Mouse (Mus musculus) stomach, postnatal 0 days (tissue): ENCODE data around the gene Wbp2. TPM values are rescaled to one million over a fixed set of nuclear protein-coding genes. Genes with fewer than 3 reads are reported as not detected.

Experiments used
- ATAC-seq: fragments of 200-750 bp; cut with Nextera tagmentation; 2 replicates; pipeline ENCODE4 v1.8.0; 2017; ENCODE audit not compliant: low FRiP score, low TSS enrichment
- DNase-seq: peaks from one replicate; pipeline ENCODE4 v3.0.0-alpha.2; 2016; ENCODE audit warnings: low spot score
- H3K27ac ChIP-seq: fragments of 300-500 bp; sonication (generic); replicated peaks from 2 replicates; pipeline ENCODE4 v1.5.1; 2014; ENCODE audit warnings: mild to moderate bottlenecking, control low read depth
- H3K27me3 ChIP-seq: fragments of 300-500 bp; sonication (generic); 2 replicates; pipeline ENCODE4 v1.6.1; 2014; ENCODE audit warnings: low read length; ENCODE audit not compliant: control insufficient read depth, insufficient read depth
- H3K36me3 ChIP-seq: fragments of 300-500 bp; sonication (generic); 2 replicates; pipeline ENCODE4 v1.6.1; 2014; ENCODE audit warnings: low read length, mixed read lengths; ENCODE audit not compliant: control insufficient read depth, insufficient read depth
- H3K4me1 ChIP-seq: fragments of 300-500 bp; sonication (generic); replicated peaks from 2 replicates; pipeline ENCODE4 v1.6.1; 2014; ENCODE audit warnings: antibody characterized with exemption; ENCODE audit not compliant: control insufficient read depth, insufficient read depth
- H3K4me2 ChIP-seq: fragments of 300-500 bp; sonication (generic); replicated peaks from 2 replicates; pipeline ENCODE4 v1.6.1; 2014; ENCODE audit warnings: low read depth, mild to moderate bottlenecking, control low read depth, moderate library complexity
- H3K4me3 ChIP-seq: fragments of 300-500 bp; sonication (generic); 2 replicates; pipeline ENCODE4 v1.5.1; 2014; ENCODE audit warnings: low read depth, low read length, control low read depth
- H3K9ac ChIP-seq: fragments of 300-500 bp; sonication (generic); 2 replicates; pipeline ENCODE4 v1.6.1; 2014; ENCODE audit warnings: mild to moderate bottlenecking, low read length, control low read depth, mixed read lengths
- H3K9me3 ChIP-seq: fragments of 300-500 bp; sonication (generic); 2 replicates; pipeline ENCODE4 v1.6.1; 2016; ENCODE audit warnings: low read length; ENCODE audit not compliant: control insufficient read depth
- CTCF ChIP-seq: IDR thresholded peaks from 2 replicates; pipeline ENCODE4 v1.5.1; 2016; ENCODE audit warnings: antibody characterized with exemption, low read depth, mild to moderate bottlenecking, moderate library complexity
- EP300 ChIP-seq: optimal IDR thresholded peaks from 2 replicates; pipeline ENCODE3; 2016; ENCODE audit warnings: antibody characterized with exemption
- WGBS: fragments of 180-500 bp; shearing (Covaris S2); extraction: QIAGEN DNeasy Blood & Tissue Kit; methylation state at CpG from one replicate; pipeline ENCODE4 v1.1.7; 2014; 5-methylcytosine and 5-hydroxymethylcytosine counted together
- polyA plus RNA-seq: library from polyadenylated mRNA; unstranded; fragments of >200 nt; fragmentation: Nextera tagmentation; extraction: Ambion mirVana; gene quantifications from 2 replicates; pipeline ENCODE4 v1.2.1, GENCODE M21; 2015

Wbp2 gene
- polyA plus RNA-seq, 1 experiment from 2014 or later, result 71.0 TPM

- Histone ChIP-seq H3K36me3 (peaks cover 14% of the 10 kb centered on the region), H3K27me3 (no peaks in the 10 kb centered on the region), H3K4me3 (no peak overlapping the region), H3K4me1 (no peaks in the 10 kb centered on the region), H3K4me2 (no peak overlapping the region), H3K9me3 (no peaks in the 10 kb centered on the region), H3K27ac (no peak overlapping the region), H3K9ac (no peak overlapping the region)
- ATAC-seq, result no peak
- 94% methylated on average over 2 of the region's 2 CpGs for WGBS
- DNase-seq, result no peak
- TF ChIP-seq CTCF (peak; percentile 21; the same call in 1 of the 2 replicates), EP300 (no peak)
These were observed 45.0 kb downstream of the Wbp2 start for GRCm38 (mm10) chr11:116041833-116042232.

GRCm38 (mm10) chr11:116040593-116040992, 46.2 kb downstream of the Wbp2 start:
- Histone ChIP-seq H3K9ac (no peak overlapping the region), H3K4me3 (no peak overlapping the region), H3K27me3 (no peaks in the 10 kb centered on the region), H3K4me2 (no peak overlapping the region), H3K36me3 (peaks cover 14% of the 10 kb centered on the region), H3K9me3 (no peaks in the 10 kb centered on the region), H3K4me1 (no peaks in the 10 kb centered on the region), H3K27ac (no peak overlapping the region)
- ATAC-seq (no peak), DNase-seq (no peak)
- TF ChIP-seq CTCF (no peak), EP300 (no peak)
- WGBS, result 83% methylated on average over 6 of the region's 6 CpGs

GRCm38 (mm10) chr11:116037826-116038225, 49.0 kb downstream of the Wbp2 start:
- Histone ChIP-seq H3K9me3 (no peaks in the 10 kb centered on the region), H3K27me3 (no peaks in the 10 kb centered on the region), H3K4me1 (no peaks in the 10 kb centered on the region), H3K36me3 (peaks cover 14% of the 10 kb centered on the region), H3K4me3 (no peak overlapping the region), H3K27ac (no peak overlapping the region), H3K9ac (no peak overlapping the region), H3K4me2 (no peak overlapping the region)
- no peak for TF ChIP-seq EP300
- TF ChIP-seq CTCF, result no peak
- DNase-seq (no peak), ATAC-seq (no peak)
- 94% methylated on average over 9 of the region's 9 CpGs for WGBS

GRCm38 (mm10) chr11:116036671-116037070, 50.1 kb downstream of the Wbp2 start:
- TF ChIP-seq EP300 (no peak), CTCF (no peak)
- H3K27me3 ChIP-seq, result no peaks in the 10 kb centered on the region
- ATAC-seq, result no peak
- DNase-seq, result no peak
- H3K36me3 ChIP-seq, result peaks cover 12% of the 10 kb centered on the region
- H3K9ac ChIP-seq, result no peak overlapping the region
- H3K4me2 ChIP-seq, result no peak overlapping the region
- H3K4me3 ChIP-seq, result no peak overlapping the region
- H3K4me1 ChIP-seq, result peaks cover under 1% of the 10 kb centered on the region
- no peak overlapping the region for H3K27ac ChIP-seq
- H3K9me3 ChIP-seq, result no peaks in the 10 kb centered on the region
- 73% methylated on average over 3 of the region's 3 CpGs for WGBS

GRCm38 (mm10) chr11:116034584-116034983, 52.2 kb downstream of the Wbp2 start:
- Histone ChIP-seq H3K4me2 (no peak overlapping the region), H3K4me1 (peaks cover 3% of the 10 kb centered on the region), H3K27ac (no peak overlapping the region), H3K27me3 (no peaks in the 10 kb centered on the region), H3K4me3 (no peak overlapping the region), H3K9ac (no peak overlapping the region), H3K36me3 (peaks cover 3% of the 10 kb centered on the region; the same call in 1 of the 2 replicates), H3K9me3 (no peaks in the 10 kb centered on the region)
- WGBS, result 94% methylated on average over 6 of the region's 6 CpGs
- no peak for DNase-seq
- no peak for TF ChIP-seq EP300
- TF ChIP-seq CTCF, result no peak
- ATAC-seq, result no peak

GRCm38 (mm10) chr11:116030898-116031845, 55.6 kb downstream of the Wbp2 start:
- Histone ChIP-seq H3K9me3 (no peaks in the 10 kb centered on the region), H3K36me3 (no peaks in the 10 kb centered on the region), H3K27me3 (no peaks in the 10 kb centered on the region), H3K4me1 (peaks cover 3% of the 10 kb centered on the region), H3K4me3 (peak overlapping the region; percentile 76), H3K27ac (peak overlapping the region; percentile 99), H3K4me2 (peak overlapping the region; percentile 74), H3K9ac (peak overlapping the region; percentile 89)
- WGBS, result 23% methylated on average over 14 of the region's 14 CpGs
- TF ChIP-seq CTCF (no peak), EP300 (no peak)
- ATAC-seq, result no peak; the same call in none of the 2 replicates
- no peak for DNase-seq
